Mouse (Mus musculus): ENCODE data around the gene Gpr132. TPM values are rescaled to one million over a fixed set of nuclear protein-coding genes. Genes with fewer than 3 reads are reported as not detected.

The Gpr132 gene
- polyA plus RNA-seq (2015; fragmentation: Nextera tagmentation; extraction: Ambion mirVana), result not detected in 2 replicates

DNA sequence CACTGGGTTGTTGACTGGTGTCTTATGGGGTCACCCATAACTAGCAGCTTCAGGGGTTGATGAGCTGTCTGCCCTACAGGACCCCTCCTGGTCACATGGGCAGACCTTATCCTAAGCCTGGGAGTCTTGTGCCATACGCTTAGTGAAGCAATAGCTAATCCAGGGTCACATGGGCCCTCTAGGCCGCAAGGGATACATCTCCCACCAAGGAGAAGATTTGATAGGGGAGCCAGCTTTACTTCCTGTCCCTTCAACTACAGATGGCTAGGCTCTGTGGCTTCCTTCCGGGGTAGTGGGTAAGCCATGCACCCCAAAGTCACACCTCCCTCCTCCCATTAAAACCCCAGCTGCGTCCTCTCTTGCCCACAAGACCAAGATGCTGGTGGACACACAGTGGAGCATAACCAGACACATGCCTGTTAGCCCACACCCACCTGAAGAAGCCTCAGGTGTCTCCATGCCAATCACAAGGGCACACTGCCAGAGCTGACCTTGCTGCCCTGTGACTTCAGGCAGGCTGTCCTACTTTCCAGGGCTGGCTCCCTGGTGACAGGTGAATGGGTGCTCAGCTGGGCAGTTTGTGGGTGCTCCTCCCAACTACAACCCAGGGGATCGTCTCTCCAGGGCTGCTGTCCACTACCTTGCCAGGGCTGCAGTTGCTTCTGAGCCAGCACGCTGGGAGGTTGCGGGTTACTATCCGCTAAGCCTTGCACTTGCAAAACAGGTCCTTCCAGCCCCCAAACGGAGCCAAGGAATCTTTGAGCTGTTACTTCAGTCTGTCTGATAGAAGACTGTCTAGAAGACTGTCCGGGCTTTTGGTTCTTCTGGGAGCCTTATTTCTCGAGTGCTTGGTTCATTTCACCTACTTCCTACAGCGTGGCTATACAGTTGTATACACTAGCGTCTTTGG, at the start of gene Gpr132:
TSS of gene Gpr132 (minus strand) at position 51 of the 910 bp plus-strand sequence.
- H3K27ac ChIP-seq (replicated peaks), result no peak within 1 kb of the TSS
- no peaks in the 10 kb centered on the region for H3K36me3 ChIP-seq
- no peak within 1 kb of the TSS for H3K4me3 ChIP-seq
- peaks cover 4% of the 10 kb centered on the region; the same call in 1 of the 2 replicates for H3K4me1 ChIP-seq
- H3K9ac ChIP-seq (replicated peaks), result no peak within 1 kb of the TSS
- peaks cover 6% of the 10 kb centered on the region; the same call in 1 of the 2 replicates for H3K27me3 ChIP-seq
- 64% methylated on average over 13 of the region's 13 CpGs for WGBS
- ATAC-seq (replicated peaks), result no peak
- no peak within 1 kb of the TSS for H3K4me2 ChIP-seq (replicated peaks)
- H3K9me3 ChIP-seq, result no peaks in the 10 kb centered on the region

DNA sequence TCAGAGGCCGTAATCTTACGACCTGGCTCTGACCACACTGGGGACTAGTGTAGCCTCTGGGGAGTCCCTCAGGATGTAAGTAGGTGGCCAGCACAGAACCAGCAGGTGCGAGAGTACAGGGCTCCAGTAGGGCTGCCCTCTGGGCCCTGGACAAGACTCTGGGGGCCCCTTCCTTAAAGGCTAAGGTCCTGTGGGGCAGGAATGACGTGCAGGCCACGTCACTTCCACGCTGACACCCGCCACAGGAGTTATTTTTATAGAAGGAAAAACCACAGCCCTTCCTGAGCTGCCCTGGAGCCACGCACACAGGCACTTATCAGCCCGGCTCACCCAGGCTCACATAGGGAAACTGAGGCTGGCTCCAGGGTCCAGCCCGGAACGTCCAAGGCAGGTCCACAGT, 49.5 kb upstream of the Gpr132 start:
- H3K4me3 ChIP-seq, result no peak overlapping the region
- peaks cover 4% of the 10 kb centered on the region for H3K4me1 ChIP-seq
- no peak overlapping the region for H3K9ac ChIP-seq (replicated peaks)
- H3K36me3 ChIP-seq, result peaks cover 9% of the 10 kb centered on the region; the same call in 1 of the 2 replicates
- no peaks in the 10 kb centered on the region for H3K9me3 ChIP-seq
- 84% methylated on average over 11 of the region's 11 CpGs for WGBS
- no peak for ATAC-seq (replicated peaks)
- no peak overlapping the region for H3K4me2 ChIP-seq (replicated peaks)
- H3K27ac ChIP-seq (replicated peaks), result no peak overlapping the region
- no peaks in the 10 kb centered on the region for H3K27me3 ChIP-seq

DNA sequence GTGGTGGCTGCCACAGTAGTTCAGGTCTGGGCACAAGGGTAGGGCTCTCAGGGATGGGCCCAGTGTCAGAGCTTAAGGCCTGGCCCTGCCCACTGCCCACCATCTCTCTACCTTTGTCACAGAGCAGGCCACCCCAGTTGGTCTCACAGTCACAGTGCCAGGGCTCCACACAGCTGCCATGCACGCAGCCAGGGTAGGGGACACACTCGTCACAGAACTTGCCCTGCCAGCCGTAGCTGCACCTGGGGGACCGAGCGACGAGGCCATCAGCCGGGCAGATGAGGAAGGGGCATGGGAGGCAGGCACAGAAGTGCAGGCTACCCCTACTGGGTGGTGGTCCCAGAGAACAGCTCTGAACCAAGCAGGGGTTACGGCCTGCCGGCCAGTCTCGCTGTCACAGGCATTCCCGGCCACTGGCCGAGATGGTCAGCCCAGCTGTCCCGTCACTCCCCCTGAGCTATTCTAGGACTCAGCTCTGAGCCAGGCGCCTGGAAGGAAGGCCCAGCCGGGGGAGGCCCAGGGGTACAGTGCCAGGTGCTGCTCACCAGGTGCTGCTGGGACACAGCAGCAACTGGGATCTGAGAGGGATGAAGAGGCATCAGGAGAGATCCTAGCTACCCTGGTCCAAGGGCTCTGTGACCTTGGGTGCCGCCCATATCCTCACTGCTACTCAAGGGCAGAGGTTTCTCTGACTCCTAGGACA, 48.8 kb upstream of the Gpr132 start:
- peaks cover 10% of the 10 kb centered on the region; the same call in 1 of the 2 replicates for H3K36me3 ChIP-seq
- no peak overlapping the region for H3K27ac ChIP-seq (replicated peaks)
- H3K4me1 ChIP-seq, result no peaks in the 10 kb centered on the region
- WGBS, result 87% methylated on average over 16 of the region's 16 CpGs
- no peak overlapping the region for H3K9ac ChIP-seq (replicated peaks)
- ATAC-seq (replicated peaks), result no peak
- no peak overlapping the region for H3K4me3 ChIP-seq
- no peak overlapping the region for H3K4me2 ChIP-seq (replicated peaks)
- no peaks in the 10 kb centered on the region for H3K27me3 ChIP-seq
- no peaks in the 10 kb centered on the region for H3K9me3 ChIP-seq

DNA sequence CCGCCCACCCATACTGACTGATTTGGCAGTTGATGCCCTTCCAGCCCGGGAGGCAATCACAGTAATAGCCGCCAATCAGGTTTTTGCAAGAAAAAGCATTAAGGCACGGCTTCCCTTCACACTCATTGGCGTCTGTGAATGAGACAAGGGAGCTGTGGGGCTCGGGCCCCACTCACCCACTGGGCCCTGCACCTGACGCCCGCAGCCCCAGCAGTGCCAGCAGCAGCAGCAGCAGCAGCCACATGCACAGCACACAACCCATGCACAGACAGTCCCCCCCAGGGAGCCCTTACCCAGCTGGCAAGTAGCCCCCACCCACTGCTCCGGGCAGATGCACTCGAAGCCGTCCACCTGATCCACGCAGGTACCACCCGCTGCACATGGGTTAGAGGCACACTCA, 47.6 kb upstream of the Gpr132 start:
- Histone ChIP-seq H3K4me1 (no peaks in the 10 kb centered on the region), H3K36me3 (peaks cover 20% of the 10 kb centered on the region), H3K9ac (replicated peaks) (no peak overlapping the region), H3K4me3 (no peak overlapping the region), H3K27me3 (no peaks in the 10 kb centered on the region), H3K9me3 (no peaks in the 10 kb centered on the region), H3K27ac (replicated peaks) (no peak overlapping the region), H3K4me2 (replicated peaks) (no peak overlapping the region)
- WGBS, result 54% methylated on average over 13 of the region's 13 CpGs
- ATAC-seq (replicated peaks), result no peak

DNA sequence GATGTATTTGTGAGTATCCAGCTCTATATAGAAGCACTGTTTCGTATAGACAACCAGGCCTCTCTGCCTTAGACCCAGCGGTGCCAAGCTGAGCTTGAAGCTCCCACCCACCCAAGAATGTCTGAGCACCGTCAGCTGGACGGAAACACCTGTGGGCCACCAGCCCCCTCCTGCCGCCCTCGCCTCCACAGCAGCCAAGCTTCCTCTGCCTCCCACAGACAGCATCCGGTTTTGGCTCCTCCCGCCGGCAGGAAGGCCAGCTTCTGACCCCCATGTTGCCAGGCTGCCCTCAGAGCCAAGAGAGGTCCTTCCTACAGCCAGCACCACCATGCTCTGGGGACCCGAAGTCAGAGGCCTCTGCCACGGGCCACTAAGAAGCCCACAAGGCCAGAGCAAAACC, 46.5 kb upstream of the Gpr132 start:
- no peak overlapping the region for H3K4me2 ChIP-seq (replicated peaks)

DNA sequence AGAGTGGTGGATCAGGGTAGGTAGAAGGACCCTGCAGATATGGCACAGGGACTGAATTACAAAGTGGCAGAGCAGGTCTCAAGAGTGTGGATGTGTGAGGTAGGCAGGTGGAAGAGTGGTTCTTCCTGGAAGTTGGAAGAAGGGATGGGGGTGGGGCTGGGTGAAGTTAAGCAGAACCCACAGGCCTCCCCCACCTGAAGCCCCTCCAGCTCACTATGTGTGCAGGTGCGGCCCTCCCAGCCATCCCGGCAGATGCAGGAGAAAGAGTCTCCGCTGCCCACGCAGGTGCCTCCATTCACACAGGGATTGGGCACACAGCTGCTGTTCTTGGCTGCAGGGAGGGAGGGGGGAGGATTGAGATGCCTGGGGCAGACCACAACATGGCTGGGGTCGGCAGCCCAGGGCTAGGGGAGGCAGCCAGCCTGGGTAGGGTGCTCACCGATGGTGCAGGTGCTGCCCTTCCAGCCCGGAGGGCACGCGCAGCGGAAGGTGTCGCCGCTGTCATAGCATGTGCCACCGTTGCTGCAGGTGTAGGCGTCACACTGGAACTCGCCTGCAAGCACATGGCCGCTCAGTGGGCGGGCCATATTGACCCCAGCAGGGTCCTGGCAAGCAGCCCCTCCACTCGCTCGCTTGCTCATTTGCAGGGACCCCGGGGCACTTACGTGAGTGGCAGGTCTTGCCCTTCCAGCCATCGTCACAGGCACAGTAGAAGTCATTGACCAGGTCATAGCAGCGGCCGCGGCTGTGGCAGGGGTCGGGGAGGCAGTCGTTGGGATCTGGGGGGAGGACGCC, 45.1 kb upstream of the Gpr132 start:
- no peak overlapping the region for H3K4me2 ChIP-seq (replicated peaks)
- 90% methylated on average over 28 of the region's 28 CpGs for WGBS
- H3K9ac ChIP-seq (replicated peaks), result no peak overlapping the region
- ATAC-seq (replicated peaks), result no peak
- H3K4me3 ChIP-seq, result no peak overlapping the region
- H3K36me3 ChIP-seq, result peaks cover 41% of the 10 kb centered on the region
- no peak overlapping the region for H3K27ac ChIP-seq (replicated peaks)
- no peaks in the 10 kb centered on the region for H3K4me1 ChIP-seq
- H3K9me3 ChIP-seq, result no peaks in the 10 kb centered on the region
- no peaks in the 10 kb centered on the region for H3K27me3 ChIP-seq

More for the DNA sequence above, 46.5 kb upstream of the Gpr132 start:
- H3K4me3 ChIP-seq, result no peak overlapping the region
- no peak overlapping the region for H3K9ac ChIP-seq (replicated peaks)
- no peaks in the 10 kb centered on the region for H3K9me3 ChIP-seq
- H3K27me3 ChIP-seq, result no peaks in the 10 kb centered on the region
- no peak for ATAC-seq (replicated peaks)
- H3K36me3 ChIP-seq, result peaks cover 28% of the 10 kb centered on the region
- no peak overlapping the region for H3K27ac ChIP-seq (replicated peaks)
- WGBS, result 91% methylated on average over 11 of the region's 11 CpGs
- H3K4me1 ChIP-seq, result no peaks in the 10 kb centered on the region

DNA sequence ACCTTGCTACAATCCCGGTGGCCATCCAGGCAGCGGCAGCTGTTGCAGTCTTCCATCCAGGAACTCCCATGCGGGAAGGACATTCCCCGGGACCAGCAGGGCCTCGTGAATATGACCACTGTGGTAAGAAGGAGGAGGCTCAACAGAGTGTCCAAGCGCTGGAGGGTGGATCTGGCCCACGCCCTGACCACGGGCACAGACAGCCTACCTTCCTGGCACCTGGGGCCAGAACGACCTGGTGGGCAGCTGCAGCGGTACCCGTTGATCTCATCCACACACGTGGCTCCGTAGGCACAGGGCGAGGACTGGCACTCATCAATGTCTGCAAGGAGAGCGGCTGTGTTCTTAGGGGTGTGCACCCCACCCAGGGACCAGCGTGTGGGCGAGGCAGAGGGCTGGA, 43.7 kb upstream of the Gpr132 start:
- H3K4me1 ChIP-seq, result no peaks in the 10 kb centered on the region
- H3K4me2 ChIP-seq (replicated peaks), result no peak overlapping the region
- WGBS, result 90% methylated on average over 17 of the region's 17 CpGs
- ATAC-seq (replicated peaks), result no peak
- no peak overlapping the region for H3K27ac ChIP-seq (replicated peaks)
- no peaks in the 10 kb centered on the region for H3K27me3 ChIP-seq
- peaks cover 44% of the 10 kb centered on the region for H3K36me3 ChIP-seq
- H3K4me3 ChIP-seq, result no peak overlapping the region
- H3K9ac ChIP-seq (replicated peaks), result no peak overlapping the region
- H3K9me3 ChIP-seq, result no peaks in the 10 kb centered on the region

DNA sequence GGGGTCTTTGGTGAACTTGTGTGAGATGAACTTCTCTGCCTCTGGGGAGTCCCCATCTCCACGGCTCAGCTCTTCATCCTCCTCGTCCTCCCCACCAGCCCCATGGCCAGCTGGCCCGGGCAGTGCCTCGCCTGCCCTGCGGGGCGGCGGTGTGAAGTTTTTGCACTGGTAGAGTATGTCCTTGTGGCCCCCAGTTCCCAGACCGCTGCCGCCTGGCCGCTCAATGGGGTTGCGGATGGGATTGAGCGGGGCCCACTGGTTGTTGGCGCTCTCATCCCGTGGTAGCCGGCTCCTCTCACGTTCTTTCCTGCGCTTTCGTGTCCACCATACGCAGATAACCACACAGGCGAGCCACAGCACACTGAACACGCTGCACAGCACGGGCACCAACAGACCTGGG, 41.0 kb upstream of the Gpr132 start:
- no peak overlapping the region for H3K4me3 ChIP-seq
- no peak overlapping the region for H3K9ac ChIP-seq (replicated peaks)
- no peak for ATAC-seq (replicated peaks)
- no peak overlapping the region for H3K4me2 ChIP-seq (replicated peaks)
- H3K9me3 ChIP-seq, result no peaks in the 10 kb centered on the region
- peaks cover 49% of the 10 kb centered on the region for H3K36me3 ChIP-seq
- H3K4me1 ChIP-seq, result no peaks in the 10 kb centered on the region
- WGBS, result 96% methylated on average over 22 of the region's 22 CpGs
- H3K27me3 ChIP-seq, result no peaks in the 10 kb centered on the region
- no peak overlapping the region for H3K27ac ChIP-seq (replicated peaks)

DNA sequence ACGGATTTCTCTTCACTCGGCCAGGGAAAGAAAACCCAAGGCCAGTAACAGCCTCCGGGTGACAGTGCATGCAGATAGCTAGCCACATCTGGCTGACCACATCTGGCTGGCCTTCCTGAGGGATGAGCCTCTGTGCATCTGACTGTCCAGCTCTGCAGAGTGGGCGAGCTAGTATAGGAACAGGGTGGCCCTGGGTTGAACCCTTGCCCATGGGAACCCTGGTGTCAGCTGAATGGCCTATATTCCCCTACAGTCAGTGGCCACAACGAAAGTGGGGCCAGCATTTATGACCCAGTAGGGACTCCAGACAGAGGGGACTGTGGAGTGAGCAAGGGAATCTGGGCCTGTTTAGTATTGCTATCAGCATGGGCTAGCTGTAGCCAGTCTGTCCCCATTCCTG, 37.0 kb upstream of the Gpr132 start:
- ATAC-seq (replicated peaks), result no peak
- H3K27me3 ChIP-seq, result no peaks in the 10 kb centered on the region
- H3K27ac ChIP-seq (replicated peaks), result no peak overlapping the region
- H3K36me3 ChIP-seq, result peaks cover 25% of the 10 kb centered on the region
- no peak overlapping the region for H3K4me3 ChIP-seq
- H3K4me1 ChIP-seq, result no peaks in the 10 kb centered on the region
- H3K9me3 ChIP-seq, result no peaks in the 10 kb centered on the region
- 89% methylated on average over 5 of the region's 5 CpGs for WGBS
- H3K4me2 ChIP-seq (replicated peaks), result no peak overlapping the region
- H3K9ac ChIP-seq (replicated peaks), result no peak overlapping the region

DNA sequence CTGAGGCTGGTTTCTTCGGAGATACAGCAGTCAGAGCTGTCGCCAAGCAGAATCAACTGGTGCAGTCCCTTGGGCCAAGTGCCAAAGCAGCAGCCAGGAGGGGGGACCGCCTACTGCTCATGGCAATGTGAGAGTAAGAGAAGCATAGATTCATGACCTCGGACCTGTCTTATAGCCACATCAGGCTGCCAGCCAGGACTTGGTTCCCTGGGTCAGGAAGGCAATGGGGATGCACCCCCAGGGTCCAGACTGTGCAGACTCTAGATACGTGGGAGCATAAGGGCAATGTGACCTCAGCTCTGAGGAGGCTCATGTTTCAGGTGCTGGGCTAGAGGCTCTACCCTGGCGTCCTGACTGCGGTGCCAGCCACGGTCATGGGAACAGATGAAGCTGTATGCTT, 35.9 kb upstream of the Gpr132 start:
- Histone ChIP-seq H3K4me2 (replicated peaks) (no peak overlapping the region), H3K9ac (replicated peaks) (no peak overlapping the region), H3K4me1 (no peaks in the 10 kb centered on the region), H3K27ac (replicated peaks) (no peak overlapping the region), H3K36me3 (peaks cover 16% of the 10 kb centered on the region), H3K27me3 (no peaks in the 10 kb centered on the region), H3K4me3 (no peak overlapping the region), H3K9me3 (no peaks in the 10 kb centered on the region)
- WGBS, result 60% methylated on average over 8 of the region's 8 CpGs
- ATAC-seq (replicated peaks), result no peak

DNA sequence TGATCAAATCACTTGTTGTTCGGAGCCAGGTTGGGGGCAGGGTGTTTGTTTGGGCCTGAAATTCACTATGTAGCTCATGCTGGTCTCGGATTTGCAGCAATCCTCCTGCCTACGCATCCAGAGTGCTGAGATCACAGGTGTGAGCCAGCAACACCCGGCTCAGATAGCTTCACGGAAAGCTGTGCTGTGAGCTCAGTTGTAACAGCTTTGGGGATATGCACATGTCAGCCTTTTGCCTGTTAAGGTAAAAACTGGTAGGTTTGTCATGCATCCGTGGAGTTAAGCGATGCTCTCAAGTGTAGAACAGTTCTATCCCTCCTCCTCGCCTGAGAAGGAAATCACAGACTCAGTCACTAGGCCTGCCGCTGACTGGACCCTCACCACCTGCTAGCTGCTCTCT, 32.6 kb upstream of the Gpr132 start:
- Histone ChIP-seq H3K4me1 (peaks cover 6% of the 10 kb centered on the region), H3K9me3 (no peaks in the 10 kb centered on the region), H3K9ac (replicated peaks) (no peak overlapping the region), H3K27me3 (no peaks in the 10 kb centered on the region), H3K4me2 (replicated peaks) (no peak overlapping the region), H3K36me3 (0 out of 2 replicates have a peak, but pooled peaks cover 5% of the 10 kb centered on the region), H3K27ac (replicated peaks) (no peak overlapping the region), H3K4me3 (no peak overlapping the region)
- WGBS, result 80% methylated on average over 9 of the region's 9 CpGs
- ATAC-seq (replicated peaks), result no peak

DNA sequence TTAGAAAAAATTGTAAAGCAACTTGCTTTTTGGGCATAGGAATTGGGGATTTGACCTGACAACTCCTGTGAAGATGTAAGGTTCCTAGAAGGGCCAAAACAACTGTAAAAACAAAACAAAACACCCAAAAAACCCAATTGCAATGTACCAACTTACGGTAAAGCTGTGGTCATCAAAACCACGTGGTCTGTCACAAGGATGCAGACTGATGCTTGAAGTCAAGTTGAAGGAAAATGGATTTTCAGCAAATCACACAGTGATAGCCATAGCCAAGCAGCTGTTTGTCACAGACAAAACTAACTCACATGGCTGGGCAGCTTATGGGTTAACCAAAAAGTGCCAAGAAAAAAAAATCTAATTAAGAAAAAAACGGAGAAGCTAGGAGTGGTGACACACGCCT, 30.9 kb upstream of the Gpr132 start:
- H3K36me3 ChIP-seq, result no peaks in the 10 kb centered on the region
- 42% methylated on average over 4 of the region's 4 CpGs for WGBS
- no peak overlapping the region for H3K9ac ChIP-seq (replicated peaks)
- ATAC-seq (replicated peaks), result no peak
- H3K4me2 ChIP-seq (replicated peaks), result no peak overlapping the region
- H3K9me3 ChIP-seq, result no peaks in the 10 kb centered on the region
- H3K27ac ChIP-seq (replicated peaks), result no peak overlapping the region
- H3K27me3 ChIP-seq, result no peaks in the 10 kb centered on the region
- H3K4me1 ChIP-seq, result peaks cover 6% of the 10 kb centered on the region
- H3K4me3 ChIP-seq, result no peak overlapping the region
